Mouse (Mus musculus) urinary bladder, postnatal 36 days (tissue): ENCODE measurements around the gene Prl3a1.

Experiments used
- DNase-seq, 2 experiments: peaks; one replicate each; pipeline ENCODE4 v3.0.0; 2022; ENCODE audit warnings: low spot score in 2 of 2, mixed read lengths in 1 of 2

Gene Prl3a1

DNA sequence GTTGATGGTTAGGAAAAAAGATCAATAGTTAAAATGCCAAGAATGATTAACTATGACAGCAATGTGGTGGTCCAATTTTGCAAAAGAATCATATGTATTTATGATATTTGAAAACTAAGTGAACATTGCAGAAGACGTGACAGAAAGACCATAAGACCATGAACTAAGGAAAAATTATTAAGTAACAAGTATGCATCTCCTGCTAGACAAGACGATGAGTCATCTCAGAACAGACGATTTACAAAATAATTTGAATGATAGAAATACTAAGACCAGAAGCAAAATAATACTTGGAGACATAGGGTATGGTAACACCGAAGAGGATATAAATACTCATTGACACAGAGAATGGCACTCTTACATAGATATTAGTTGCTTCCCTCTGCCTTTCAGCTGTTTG is at the start of gene Prl3a1:
Prl3a1 (plus strand) TSS at position 301 of the 400 bp plus-strand sequence.
- DNase-seq: no peak

DNA sequence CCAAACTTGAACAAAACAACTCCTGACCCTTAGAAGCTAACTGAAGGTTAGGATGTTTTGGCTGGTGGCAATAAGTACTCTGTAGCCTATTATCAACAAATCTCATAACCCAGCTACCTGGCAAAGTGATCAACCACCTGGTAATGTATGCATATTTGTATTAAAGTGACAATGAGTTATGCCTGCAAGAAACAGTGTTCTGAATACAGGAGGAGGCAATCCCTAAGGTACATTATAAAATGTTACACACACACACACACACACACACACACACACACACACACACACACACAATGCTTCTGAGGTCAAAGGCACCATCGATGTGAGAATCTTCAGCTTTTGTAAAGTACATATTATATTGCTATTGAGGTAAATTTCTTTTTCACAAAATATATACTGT is 17.7 kb upstream of the Prl3a1 start, which contains the start of gene Prl3b1:
Prl3b1 (plus strand) TSS at position 301 of the 400 bp plus-strand sequence.
- DNase-seq: no peak

DNA sequence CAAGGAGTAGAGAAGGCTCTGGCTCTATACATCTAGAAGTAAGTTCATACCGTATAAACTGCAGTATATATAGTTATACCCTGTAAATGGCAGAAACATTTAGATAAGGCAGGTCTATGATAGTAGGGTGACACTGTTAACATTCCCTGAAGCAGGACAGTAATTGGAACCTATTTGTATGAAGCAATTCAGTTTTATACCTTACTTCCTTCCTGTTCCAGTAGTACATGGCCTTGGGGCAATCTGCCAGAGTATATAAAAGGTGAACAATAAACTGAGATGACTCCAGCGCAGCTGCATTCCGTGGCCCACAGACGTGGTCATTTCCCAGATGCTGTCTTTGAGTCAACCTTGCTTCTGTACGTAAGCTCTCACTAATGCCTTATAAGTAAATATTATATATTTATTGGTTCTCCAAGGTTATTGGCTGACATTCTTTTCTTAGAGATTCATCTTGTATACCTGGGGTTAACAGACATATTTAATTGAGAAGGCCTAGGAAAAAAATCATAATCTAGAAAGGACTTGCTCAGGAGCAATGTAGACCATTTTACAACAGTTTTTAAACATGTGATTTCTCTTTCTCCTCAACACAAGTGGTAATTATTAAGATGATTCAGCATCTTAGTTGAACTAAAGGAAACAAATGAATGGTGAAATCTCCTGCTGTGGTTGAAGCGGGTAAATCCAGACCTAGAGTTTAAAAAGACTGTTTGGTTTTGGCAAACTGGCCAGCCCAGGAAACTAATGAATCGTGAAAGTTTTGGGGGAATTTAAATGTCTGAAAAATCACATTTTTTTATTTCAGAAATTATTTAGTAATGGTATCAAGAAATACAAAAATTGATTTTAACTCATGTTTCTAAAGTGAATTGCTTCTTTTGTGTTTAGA is 53.3 kb downstream of the Prl3a1 start, which contains the start of gene Prl6a1:
Prl6a1 (plus strand) TSS at position 294 of the 892 bp plus-strand sequence.
- no peak for DNase-seq
